Mouse (Mus musculus) spleen, adult 12 weeks (tissue): Measurements from ENCODE around the gene Mbnl1.
"Not testable (repeated sequence)": the region's sequence is repeated elsewhere in the genome, so short reads cannot be mapped to it uniquely, and the experiment has no call there.

Experiments used
- DNase-seq: peaks from one replicate; pipeline ENCODE4 v3.0.0; 2022; ENCODE audit warnings: low spot score

Mbnl1 gene

DNA sequence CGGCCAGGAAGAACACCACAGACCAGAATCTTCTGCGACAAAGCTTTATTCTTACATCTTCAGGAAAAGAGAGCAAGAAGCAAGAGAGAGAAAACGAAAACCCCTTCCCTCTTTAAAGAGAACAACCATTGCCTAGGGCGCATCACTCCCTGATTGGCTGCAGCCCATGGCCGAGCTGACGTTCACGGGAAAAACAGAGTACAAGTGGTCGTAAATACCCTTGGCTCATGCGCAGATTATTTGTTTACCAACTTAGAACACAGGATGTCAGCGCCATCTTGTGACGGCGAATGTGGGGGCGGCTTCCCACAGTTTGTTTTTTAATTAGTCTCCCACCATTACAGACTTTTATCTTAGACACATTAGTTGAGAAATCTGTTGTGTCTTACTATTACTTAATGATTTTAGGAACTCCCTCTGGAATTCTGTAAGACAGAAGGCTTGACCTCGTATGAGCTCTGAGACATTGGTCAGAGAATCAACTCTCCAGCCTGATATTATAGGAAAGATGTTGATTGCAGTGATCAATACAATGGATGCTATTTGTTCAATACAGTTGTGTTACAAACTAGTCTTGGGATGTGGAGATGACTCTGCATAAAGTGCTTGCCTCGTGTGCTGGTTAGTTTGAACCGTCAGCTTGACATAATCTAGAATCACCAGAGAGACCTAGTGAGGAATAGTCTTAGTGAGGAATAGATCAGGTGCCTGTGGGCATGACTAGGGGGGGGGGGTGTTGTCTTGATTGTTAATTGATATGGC lies 22.3 kb downstream of the Mbnl1 start:
- DNase-seq = not testable (repeated sequence)

DNA sequence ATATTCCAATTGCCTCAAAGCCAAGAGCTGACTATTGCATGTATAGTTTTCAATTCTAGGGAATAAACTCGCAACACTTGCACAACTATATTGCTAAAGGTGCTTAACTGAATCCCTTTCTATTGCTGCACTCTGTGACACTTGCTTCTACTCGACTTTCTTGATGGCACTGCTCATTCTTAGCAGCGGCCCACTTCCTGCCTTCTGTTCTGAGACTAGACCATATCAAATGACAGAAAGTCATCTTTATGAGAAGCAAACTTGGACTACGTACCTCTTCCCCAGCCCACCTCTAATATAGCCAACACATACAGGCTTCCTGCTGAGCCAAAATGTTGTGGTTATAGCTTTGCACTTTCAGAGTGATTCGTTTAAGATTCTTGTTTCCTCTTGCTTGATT lies 23.6 kb downstream of the Mbnl1 start:
- no peak for DNase-seq

DNA sequence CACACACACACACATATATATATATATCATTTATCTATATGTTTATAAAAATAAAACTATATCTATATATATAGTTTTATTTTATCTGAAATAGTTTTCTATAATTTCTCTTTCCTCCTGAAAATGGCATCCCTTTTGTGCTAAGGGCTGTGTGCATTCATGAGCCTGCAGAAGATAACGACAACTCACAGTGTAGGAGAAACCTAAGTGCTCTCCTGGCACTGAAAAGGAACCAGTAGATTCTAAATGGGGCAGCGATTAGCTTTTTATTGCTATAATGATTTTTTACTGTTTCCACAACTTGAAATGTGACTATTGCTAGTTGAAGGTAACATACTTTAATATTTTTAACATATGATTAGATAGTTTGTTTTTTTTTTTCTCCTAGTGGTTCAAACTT lies 25.5 kb downstream of the Mbnl1 start:
- no peak for DNase-seq

DNA sequence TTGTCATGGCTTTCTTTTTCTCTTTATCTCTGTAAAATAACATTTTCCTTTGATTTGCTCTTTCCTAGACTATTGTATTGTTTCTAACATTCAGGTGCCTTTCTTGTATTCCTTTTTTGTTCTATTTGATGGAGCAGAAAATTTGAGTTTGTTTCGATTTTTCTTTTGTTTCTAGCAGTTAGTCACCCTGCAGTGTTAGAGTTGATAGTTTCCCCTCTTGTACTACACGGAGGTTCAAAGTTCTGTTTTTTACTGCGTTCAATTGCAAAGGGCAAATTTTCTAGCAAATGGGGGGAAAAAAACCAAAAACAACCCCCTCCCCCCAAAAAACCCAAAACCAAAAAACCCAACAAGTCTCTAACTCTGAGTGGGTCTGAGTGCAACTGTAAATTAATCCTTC lies 26.0 kb downstream of the Mbnl1 start:
- DNase-seq = no peak

DNA sequence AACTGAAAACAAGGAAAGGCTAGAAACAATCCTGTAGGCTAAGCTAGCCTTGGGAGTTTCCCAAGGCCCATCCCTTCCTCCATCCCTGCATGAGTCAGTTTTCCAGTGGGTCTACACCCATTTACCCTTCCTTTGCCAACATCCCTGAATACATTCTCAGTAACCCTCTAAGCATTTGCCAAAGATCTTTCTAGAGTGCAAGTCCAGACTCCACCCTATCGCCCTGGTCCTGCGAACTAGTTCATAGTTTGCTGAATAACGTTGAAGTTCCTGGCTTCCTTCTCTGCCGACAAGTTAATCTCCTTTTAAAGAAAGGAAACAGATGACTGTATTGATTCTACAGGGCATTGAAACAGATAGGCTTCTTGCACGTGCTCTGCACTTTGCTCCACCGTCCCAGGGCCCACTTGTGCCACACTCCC lies 26.5 kb downstream of the Mbnl1 start:
- DNase-seq = no peak

DNA sequence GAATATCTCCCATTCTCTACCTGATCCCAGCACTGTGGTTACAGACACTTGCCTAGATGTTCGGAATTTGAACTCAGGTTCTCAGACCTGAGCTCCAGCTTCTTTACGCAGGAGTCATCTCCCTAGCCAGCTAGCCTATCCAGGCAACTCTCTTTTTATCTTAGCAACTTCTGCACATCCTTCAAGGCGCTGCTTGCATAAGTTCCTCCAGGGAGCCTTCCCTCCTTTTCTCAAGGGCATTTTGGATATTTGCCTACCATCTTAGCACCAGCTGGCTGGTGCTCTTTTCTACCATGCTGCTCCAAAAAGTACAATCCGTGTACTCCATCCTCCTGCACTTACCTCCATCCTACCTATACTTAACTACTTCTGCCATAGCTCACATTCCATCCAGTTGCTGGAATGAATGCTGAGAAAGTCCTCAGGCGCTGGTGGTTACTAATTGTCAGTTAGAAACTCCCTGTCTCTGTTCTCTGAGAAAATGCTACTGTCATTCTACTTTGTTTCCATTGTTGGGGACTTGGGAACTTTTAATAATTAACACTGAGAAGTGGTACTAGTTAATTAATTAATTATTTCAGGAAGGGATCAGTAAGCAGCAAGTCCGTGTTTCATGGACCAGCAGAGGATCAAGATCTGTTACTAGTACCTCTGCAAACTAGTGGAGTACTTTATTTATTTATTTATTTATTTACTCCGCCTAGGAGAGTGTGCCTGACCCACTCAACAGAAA lies 27.3 kb downstream of the Mbnl1 start:
- no peak for DNase-seq

DNA sequence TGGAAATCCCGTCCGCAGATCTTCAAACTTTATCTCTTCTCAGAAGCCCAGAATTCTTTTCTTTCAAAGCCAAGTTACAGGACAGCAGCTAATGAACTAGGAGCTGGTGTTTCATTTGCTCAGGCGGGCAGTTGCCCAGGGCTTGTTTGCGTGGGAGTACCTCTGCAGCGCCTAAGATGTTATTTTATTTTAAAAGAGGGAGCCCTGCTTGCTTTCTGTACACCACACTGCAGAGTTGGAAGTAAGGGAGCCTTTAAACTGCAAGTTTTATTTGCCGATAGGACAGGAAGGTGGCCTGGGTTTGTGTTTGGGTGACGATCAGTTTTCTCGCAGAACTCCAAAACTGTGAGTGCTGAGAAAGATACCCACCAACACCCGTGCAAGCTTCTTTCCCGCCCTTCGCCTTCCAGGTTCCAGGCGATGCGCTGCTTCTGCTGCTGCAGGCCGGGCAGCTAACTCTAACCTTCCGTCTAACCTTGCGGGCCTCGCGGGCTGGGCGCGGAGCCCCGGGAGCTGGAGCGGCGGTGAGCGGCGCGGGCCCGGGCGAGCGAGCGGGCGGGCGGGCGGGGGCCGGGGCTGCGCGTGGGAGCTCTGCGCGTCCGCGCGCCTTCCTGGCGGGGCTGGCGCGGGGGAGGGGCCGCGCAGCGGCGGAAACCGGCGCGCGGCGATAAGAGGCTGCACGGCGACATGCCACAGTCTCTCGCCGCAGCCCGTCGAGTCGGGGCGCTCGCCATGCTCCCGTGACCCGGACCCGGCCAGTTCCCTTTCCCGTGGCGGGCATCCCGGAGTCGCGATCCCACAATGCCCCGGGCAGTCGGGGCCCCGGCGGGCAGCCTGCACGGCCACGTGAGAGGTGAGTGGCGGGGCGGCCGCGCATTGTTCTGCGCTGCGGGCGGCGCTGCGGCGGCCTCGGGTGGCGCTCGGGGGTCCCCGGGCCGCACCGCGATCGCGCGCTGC lies 28.2 kb downstream of the Mbnl1 start:
- DNase-seq = peak; percentile 74

DNA sequence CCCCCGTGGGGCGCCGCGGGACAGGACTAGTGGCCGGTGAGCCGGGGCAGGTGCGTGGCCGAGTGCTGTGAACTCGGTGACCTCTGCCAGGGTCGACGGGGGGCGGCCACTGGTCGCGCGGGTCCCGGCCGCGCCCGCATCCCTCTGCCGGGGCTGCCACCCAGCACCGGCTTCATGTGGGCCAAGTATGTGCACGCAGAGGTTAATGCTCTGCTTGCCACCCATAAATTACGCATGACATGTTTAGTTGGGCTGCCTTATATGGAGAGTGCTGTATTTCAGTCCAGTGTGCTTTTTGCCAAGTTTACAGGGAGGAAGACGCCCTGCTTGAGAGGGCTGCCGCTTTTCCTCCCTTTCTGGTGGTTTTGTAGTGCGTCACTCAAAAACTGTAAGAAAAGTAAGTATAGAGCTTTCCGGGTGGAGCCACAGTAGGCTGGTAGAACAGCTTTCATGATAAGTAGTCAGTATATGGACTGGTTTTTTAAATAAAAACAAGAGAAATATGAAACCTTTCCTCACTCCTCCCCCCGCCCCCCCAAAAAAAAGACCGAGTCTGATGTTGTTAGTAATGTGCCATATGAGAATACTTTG lies 29.0 kb downstream of the Mbnl1 start:
- DNase-seq = peak; percentile 44

DNA sequence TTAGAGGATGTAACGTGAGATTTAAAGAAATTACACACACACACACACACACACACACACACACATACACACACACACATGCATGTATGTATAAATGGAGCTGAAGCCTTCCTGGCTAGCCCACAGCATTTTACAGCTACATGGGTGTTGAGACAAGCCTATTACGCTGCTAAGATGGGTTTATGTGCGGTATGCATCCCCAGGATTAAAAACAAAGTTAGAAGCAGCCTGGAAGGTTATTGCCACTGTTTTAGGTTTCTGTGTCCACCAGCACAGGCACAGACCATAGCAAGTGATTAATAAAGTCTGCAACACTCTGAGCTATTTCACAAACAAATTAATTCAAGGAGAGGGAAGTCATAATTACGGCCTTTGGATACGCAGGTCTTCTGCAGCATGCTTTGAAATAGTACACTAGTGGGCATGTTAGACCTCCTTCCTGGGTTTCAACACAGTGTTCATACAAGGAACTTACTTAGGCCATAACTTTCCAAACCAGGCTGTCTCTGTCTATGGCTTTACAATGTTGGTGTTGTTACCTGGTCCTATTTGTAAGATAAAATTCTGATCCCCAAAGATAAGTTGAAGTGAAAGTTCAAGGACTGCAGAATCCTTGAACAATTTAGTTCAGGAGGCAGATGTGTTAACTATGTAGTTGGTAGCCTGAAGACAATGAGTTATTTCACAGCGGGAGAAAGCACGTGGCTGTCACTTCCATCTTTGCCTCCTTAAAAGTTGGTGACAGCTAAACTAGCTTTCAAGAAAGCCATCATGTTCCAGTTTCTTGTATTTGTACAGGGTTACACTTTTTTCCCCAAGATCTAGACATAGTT lies 29.7 kb downstream of the Mbnl1 start:
- no peak for DNase-seq

DNA sequence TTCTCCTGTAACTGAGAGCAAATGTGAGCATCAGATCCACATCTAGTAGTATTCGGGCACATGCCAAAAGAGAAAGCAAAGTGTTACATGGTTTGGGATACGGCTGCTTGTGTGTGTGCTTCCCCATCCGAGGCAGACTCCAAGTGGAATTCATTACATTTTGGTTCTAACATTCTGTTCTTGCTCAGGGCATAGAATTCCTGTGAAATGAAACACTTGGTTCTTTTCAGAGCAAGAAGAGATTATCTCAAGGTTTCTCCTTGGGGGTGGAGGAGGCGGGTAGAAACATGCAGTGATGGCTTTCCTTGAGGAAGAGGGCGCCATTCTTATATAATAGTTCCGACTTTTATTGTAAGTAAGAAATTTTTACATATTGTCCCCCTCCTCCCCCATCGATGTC lies 30.6 kb downstream of the Mbnl1 start:
- DNase-seq = no peak

DNA sequence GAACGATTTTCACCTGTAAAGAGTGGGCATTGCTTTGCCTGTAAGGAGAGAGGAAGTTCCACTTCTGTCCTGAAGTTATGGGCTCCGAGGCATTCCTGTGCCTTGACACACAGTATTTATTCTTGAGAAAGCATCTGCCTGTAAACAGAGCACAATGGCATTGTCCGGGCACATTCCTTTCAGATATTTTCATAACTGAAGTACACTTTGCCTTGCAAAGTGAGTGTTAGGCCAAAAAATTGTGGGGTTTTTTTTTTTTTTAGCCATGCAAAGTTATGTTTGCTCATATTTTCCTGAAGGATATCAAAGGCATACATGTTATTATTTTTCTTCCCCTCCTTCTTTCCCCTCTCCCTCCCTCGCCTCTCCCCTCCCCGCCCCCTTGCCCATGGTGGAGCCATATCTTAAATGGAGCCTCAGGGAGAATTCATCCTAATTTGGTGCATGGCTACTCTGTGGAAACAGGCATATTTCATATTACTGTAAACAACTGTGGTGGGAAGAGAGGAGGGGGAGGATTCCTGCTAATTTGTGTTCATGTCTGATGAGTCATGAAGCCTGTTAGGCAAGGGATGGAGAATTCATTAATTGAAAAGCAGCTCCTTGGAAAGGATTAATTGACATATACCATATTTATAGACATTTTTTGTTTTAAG lies 32.3 kb downstream of the Mbnl1 start:
- no peak for DNase-seq

DNA sequence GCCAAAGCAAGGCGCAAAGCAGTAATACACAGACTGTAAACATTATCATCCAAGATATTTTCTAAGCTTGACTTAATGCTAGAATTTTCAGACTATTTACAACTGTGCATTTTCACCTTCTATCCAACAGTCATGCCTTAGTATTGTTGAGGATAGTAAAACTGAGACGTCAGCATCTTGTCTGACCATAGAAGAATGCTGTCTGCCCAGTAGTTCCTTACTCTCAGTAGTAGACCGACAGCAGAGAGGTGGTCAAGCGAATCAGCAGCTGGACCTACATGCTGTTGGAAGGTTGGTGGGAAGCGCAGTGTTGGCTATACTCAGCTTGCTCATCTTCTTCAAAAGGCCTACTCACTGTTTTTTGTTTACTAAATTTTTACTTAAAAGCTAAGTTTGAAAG lies 34.2 kb downstream of the Mbnl1 start:
- DNase-seq = no peak

DNA sequence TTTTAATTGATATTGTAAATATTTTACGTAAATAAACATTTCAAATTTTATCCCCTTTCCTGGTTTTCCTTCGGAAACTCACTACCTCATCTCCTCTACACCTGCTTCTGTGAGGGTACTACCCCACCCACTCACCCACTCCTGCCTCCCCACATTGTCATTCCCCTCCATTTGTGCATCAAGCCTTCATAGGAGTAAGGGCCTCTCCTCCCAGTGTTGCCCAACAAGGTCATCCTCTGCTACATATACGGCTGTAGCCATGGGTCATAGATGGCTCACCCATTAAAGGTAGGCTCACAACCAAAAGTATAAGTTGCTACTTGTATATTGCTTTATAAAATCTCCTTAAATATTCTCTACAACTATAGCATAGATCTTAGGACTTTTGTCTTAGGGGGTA lies 34.9 kb downstream of the Mbnl1 start:
- no peak for DNase-seq

DNA sequence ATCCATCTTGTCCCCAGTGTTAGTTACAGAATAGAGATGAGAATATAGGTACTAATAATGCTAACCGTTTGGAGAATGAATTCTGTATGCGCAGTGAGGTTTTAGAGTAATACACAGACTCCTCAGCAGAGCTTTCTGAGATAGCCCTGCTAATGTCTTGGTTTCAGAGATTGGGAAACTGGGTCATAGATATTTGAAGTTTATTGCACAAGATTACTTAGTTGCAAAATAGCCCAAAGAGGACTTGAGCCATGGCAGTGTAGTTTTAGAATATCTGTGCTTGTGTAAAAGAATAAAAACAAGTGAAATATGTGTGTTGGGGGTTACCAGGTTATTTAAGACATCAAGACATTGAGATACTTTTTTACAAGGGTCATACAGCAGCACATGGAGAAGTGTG lies 35.3 kb downstream of the Mbnl1 start:
- DNase-seq = no peak

DNA sequence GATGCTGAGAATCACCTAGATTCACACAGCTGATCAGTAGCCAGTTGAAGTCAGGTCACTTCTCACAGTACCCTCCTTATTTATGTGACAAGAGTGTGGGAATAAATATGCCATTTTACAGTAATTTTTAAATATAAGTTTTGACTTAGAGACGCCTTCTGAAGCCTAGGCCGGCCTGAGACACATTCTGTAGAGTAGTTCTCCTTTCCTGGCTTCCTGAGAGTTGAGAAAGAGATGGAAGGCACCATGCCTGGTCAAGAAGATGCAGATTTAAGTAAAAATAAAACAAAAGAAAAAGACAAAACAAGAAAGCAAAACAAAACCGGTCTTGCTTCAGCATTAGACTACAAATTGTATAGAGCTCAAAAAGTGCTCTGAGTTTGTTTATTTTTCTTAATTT lies 38.6 kb downstream of the Mbnl1 start:
- DNase-seq = no peak

DNA sequence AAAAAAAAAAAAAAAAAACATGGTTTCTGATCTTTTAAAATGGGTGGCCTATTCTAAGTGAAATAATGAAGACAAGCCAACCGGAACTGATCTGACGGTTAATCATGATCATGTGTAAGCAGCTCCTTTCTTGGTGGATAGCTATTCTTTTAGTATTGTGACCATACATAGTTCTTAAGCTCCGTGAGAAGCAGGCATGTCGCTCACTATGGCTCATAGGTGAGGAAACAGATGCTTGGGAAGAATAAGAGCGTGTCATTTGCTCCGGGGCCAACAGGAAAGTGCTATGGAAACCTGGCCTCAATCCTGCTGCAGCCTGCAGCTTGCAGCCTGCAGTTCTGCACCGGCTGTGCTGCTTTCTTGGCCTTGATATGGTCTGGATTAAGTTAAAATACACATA lies 40.7 kb downstream of the Mbnl1 start:
- no peak for DNase-seq

DNA sequence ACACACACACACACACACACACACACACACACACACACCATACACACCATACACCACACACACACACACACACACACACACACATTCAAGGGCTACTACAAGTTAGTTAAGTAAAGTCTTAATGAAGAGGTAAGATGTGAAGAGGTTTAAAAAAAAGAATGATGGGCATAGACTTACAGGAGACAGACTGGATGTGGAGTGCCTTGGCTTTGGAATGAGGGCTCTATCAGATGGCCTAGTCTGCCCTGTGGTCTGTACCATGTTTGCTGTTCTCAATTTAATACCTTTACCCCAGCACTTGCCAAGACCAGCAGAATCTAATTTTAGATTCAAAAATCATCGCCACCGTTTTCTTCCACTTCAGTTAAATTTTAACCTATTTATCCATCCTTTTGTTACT lies 41.1 kb downstream of the Mbnl1 start:
- DNase-seq = no peak

DNA sequence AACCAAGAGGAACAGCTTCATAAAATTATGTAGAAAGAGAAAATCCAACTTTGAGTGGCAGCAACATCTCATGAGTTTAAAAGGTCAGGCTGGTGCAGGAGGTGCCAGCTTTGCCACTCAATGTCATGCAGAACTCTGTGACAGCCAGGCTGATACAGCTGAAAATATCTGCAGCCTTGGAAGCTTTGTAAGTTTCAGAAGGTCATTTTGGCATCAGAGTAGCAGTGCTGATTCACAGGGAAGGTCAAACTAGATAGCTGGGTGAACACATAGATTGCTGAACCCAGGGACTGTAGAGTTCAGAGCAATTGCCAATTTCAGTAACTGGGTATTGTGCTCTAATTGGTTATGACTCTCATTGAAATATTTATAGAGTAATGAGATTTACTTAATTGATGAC lies 42.8 kb downstream of the Mbnl1 start:
- DNase-seq = no peak

DNA sequence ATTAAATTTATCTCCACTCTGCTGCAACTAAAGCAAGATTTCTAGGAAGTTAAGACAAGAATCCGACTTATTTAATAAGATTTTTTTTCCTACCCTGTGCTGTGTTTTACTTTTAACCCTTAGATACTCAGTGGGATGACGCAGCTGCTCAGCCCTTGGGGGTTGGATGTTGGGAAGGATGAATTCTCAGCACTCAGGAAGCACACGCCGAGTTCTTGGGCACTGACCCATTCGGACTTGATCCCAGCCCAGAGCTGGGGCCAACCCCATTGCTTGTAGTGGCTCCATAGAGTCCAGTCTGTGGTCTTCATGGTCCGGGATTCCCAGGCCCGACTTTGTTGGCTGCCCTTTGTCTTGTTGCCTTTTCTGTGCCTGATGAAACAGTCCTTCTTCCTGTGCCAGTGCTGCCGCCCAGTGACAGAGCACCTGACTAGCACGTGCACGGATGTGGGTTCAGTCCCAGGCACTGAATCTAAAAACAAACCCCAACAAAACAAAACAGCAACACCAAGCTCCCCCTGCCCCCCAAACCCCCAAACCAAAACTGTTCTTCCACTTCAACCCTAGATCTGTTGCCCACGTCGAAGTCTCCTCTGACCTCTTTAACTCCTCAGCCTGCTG lies 43.5 kb downstream of the Mbnl1 start:
- DNase-seq = peak; percentile 64

DNA sequence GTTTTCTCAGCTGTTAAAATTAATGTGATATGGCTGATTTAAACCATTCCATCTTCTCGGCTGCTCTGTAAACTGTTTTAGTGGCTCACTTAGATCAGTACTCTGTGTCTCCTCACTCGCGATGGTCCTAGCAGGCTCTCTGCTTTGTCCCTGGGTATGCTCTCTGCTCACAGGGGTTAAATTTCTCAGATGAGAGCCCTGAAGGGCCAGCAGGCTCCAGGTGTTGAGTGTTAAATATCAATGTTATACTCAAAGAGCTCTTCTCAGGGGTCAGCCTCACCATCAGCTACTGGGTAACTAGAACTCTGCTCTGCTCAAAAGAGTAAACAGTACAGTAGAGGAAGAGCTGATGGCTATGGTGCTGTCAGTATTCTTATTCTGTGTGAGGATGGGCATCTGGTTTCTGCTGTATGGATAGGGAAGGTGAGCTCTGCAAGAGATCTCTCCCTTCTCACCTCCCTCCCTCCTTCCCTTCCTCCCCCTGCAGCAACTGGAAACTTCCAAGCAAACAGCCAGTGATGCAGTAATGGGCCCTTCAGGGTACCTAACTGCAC lies 44.7 kb downstream of the Mbnl1 start:
- no peak for DNase-seq
